In the genomic region with DNA sequence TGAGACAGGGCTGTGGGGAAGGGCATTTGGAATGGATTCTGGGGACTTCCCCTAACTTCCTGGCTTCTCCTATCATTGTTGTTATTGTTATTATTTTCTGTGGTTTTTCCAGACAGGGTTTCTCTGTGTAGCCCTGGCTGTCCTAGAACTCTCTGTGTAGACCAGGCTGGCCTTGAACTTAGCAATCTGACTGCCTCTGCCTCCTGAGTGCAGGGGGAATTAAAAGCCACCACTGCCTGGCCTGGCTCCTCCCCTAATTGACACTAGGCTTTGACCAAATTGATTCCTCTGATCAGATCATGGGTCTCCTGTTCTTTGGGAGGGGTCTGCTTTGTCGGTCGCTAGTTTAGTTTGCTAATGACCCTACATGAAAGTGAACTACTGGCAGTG, we compare ENCODE assay signal across 8 mouse cellular contexts. TPM values are rescaled to one million over a fixed set of nuclear protein-coding genes. Genes with fewer than 3 reads are reported as not detected.
DNase-seq lines count a peak whose midpoint lies in the region; ATAC-seq and TF ChIP-seq lines count a peak whose summit lies in the region.
"Had no signal": no experiment of that assay in that cellular context is flagged by ENCODE, and none has a peak within 500 bp of the region (broad histone marks: within the 10 kb centered on the region; RNA-seq: fewer than 3 reads in every experiment).

No protein-coding gene starts in this region.

- H3K4me1 ChIP-seq in liver, embryonic 11.5 days (replicated peaks; ENCODE audit: control insufficient read depth, insufficient read depth, low read length): peaks cover 8% of the 10 kb centered on the region
- peaks cover 14% of the 10 kb centered on the region for H3K4me1 ChIP-seq in embryonic facial prominence, embryonic 15.5 days
- peaks cover 4% of the 10 kb centered on the region; the same call in 1 of the 2 replicates for H3K4me1 ChIP-seq in hindbrain, postnatal 0 days (ENCODE audit: insufficient read depth, low read length)
- 0 out of 2 replicates have a peak, but pooled peaks cover 5% of the 10 kb centered on the region for H3K4me1 ChIP-seq in neural tube, embryonic 14.5 days (ENCODE audit: control insufficient read depth, insufficient read depth, low read length)
- peaks cover 19% of the 10 kb centered on the region for H3K4me1 ChIP-seq in thymus, adult 2 months (replicated peaks; ENCODE audit: control insufficient read depth, insufficient read depth, low read length)

- H3K9ac ChIP-seq in liver, embryonic 11.5 days (ENCODE audit: low read depth, low read length): no peak overlapping the region
- no peak overlapping the region for H3K9ac ChIP-seq in embryonic facial prominence, embryonic 15.5 days
- no peak overlapping the region for H3K9ac ChIP-seq in hindbrain, postnatal 0 days (replicated peaks; ENCODE audit: low read length)
- H3K9ac ChIP-seq in neural tube, embryonic 14.5 days (replicated peaks; ENCODE audit: low read depth, low read length): no peak overlapping the region

- no peak for ATAC-seq in liver, embryonic 11.5 days (replicated peaks; ENCODE audit: low FRiP score)
- no peak for ATAC-seq in embryonic facial prominence, embryonic 15.5 days (ENCODE audit: insufficient number of reproducible peaks, low FRiP score, low TSS enrichment, low read depth)
- ATAC-seq in hindbrain, postnatal 0 days: no peak
- no peak for ATAC-seq in neural tube, embryonic 14.5 days (ENCODE audit: low read depth)

- no peak overlapping the region for H3K27ac ChIP-seq in liver, embryonic 11.5 days (ENCODE audit: low read depth, low read length)
- H3K27ac ChIP-seq in embryonic facial prominence, embryonic 15.5 days (replicated peaks): no peak overlapping the region
- peak overlapping the region; percentile 87; the same call in 1 of the 2 replicates for H3K27ac ChIP-seq in hindbrain, postnatal 0 days
- H3K27ac ChIP-seq in neural tube, embryonic 14.5 days (ENCODE audit: low read depth, low read length): no peak overlapping the region
- H3K27ac ChIP-seq in thymus, adult 2 months (ENCODE audit: control insufficient read depth, insufficient read depth, low read length): no peak overlapping the region

- H3K36me3 ChIP-seq in liver, embryonic 11.5 days (ENCODE audit: control insufficient read depth, insufficient read depth, low read length): no peaks in the 10 kb centered on the region
- no peaks in the 10 kb centered on the region for H3K36me3 ChIP-seq in embryonic facial prominence, embryonic 15.5 days
- no peaks in the 10 kb centered on the region for H3K36me3 ChIP-seq in hindbrain, postnatal 0 days (ENCODE audit: insufficient read depth, low read length)
- no peaks in the 10 kb centered on the region for H3K36me3 ChIP-seq in neural tube, embryonic 14.5 days (ENCODE audit: control insufficient read depth, insufficient read depth, low read length)
- H3K36me3 ChIP-seq in thymus, adult 2 months (ENCODE audit: control insufficient read depth, insufficient read depth, low read length): no peaks in the 10 kb centered on the region

- no peak for TF ChIP-seq POLR2A in thymus, adult 2 months (IDR thresholded peaks at IDR 0.05; ENCODE audit: control insufficient read depth, extremely low read depth, insufficient read depth, low read length, poor library complexity)

- H3K4me2 ChIP-seq in liver, embryonic 11.5 days: peak overlapping the region; percentile 86
- H3K4me2 ChIP-seq in embryonic facial prominence, embryonic 15.5 days (replicated peaks): peak overlapping the region; percentile 75
- H3K4me2 ChIP-seq in hindbrain, postnatal 0 days (ENCODE audit: low read depth, low read length): peak overlapping the region; percentile 81
- peak overlapping the region; percentile 74 for H3K4me2 ChIP-seq in neural tube, embryonic 14.5 days (ENCODE audit: low read depth, low read length)

- DNase-seq in liver, embryonic 11.5 days (ENCODE audit: low spot score): no peak
- DNase-seq in liver: no peak
- DNase-seq in hindbrain, postnatal 0 days (ENCODE audit: low spot score): no peak
- no peak for DNase-seq in thymus, adult 2 months
- no peak for DNase-seq in spleen, postnatal 36 days (ENCODE audit: low spot score in 2 of 2)

- no peaks in the 10 kb centered on the region for H3K9me3 ChIP-seq in liver, embryonic 11.5 days (ENCODE audit: control insufficient read depth, low read length)
- H3K9me3 ChIP-seq in embryonic facial prominence, embryonic 15.5 days (replicated peaks): no peaks in the 10 kb centered on the region
- H3K9me3 ChIP-seq in hindbrain, postnatal 0 days (ENCODE audit: low read length): no peaks in the 10 kb centered on the region
- no peaks in the 10 kb centered on the region for H3K9me3 ChIP-seq in neural tube, embryonic 14.5 days (ENCODE audit: control insufficient read depth, low read length)

- peak overlapping the region; percentile 65; the same call in 1 of the 2 replicates for H3K4me3 ChIP-seq in liver, embryonic 11.5 days (ENCODE audit: low read depth, low read length)
- H3K4me3 ChIP-seq in embryonic facial prominence, embryonic 15.5 days (replicated peaks): peak overlapping the region; percentile 52
- H3K4me3 ChIP-seq in hindbrain, postnatal 0 days (ENCODE audit: low read length): peak overlapping the region; percentile 57
- H3K4me3 ChIP-seq in neural tube, embryonic 14.5 days (ENCODE audit: low read depth, low read length): no peak overlapping the region
- no peak overlapping the region for H3K4me3 ChIP-seq in thymus, adult 2 months (ENCODE audit: control insufficient read depth, insufficient read depth, low read length)

- H3K27me3 ChIP-seq in liver, embryonic 11.5 days (replicated peaks; ENCODE audit: control insufficient read depth, insufficient read depth, low read length): no peaks in the 10 kb centered on the region; the same call in 1 of the 2 replicates
- no peaks in the 10 kb centered on the region for H3K27me3 ChIP-seq in embryonic facial prominence, embryonic 15.5 days
- no peaks in the 10 kb centered on the region for H3K27me3 ChIP-seq in hindbrain, postnatal 0 days (ENCODE audit: insufficient read depth, low read length)
- 0 out of 2 replicates have a peak, but pooled peaks cover 2% of the 10 kb centered on the region for H3K27me3 ChIP-seq in neural tube, embryonic 14.5 days (ENCODE audit: control insufficient read depth, insufficient read depth, low read length)
- peaks cover 6% of the 10 kb centered on the region for H3K27me3 ChIP-seq in thymus, adult 2 months (ENCODE audit: control insufficient read depth, insufficient read depth, low read length)

- 53% methylated on average over 2 of the region's 2 CpGs for whole genome bisulfite sequencing in liver, embryonic 11.5 days
- 53% methylated on average over 2 of the region's 2 CpGs for WGBS in embryonic facial prominence, embryonic 15.5 days
- WGBS in hindbrain, postnatal 0 days: 56% methylated on average over 2 of the region's 2 CpGs
- 59% methylated on average over 2 of the region's 2 CpGs for whole genome bisulfite sequencing in neural tube, embryonic 14.5 days
- WGBS in thymus, adult 2 months: 77% methylated on average over 2 of the region's 2 CpGs

- no peak for TF ChIP-seq CTCF in hindbrain, postnatal 0 days (IDR thresholded peaks at IDR 0.05; ENCODE audit: low read depth)
- TF ChIP-seq CTCF in thymus, adult 2 months (IDR thresholded peaks at IDR 0.05; ENCODE audit: borderline replicate concordance, control insufficient read depth, extremely low read depth, insufficient read depth, low read length, poor library complexity): no peak

RNA-seq across cellular contexts. Expression of gene Aloxe3, which starts 1.0 kb away (rescaled TPM):
- 0.48 TPM in 1 of 2 replicates, not detected in the other for polyA plus RNA-seq in liver, embryonic 11.5 days (2014; fragmentation: Nextera tagmentation; extraction: Ambion mirVana)
- 7.6 and 8.9 TPM in 2 replicates for polyA plus RNA-seq in embryonic facial prominence, embryonic 15.5 days (2015; fragmentation: Nextera tagmentation; extraction: Ambion mirVana)
- 12.5 and 14.2 TPM in 2 replicates for total RNA-seq in hindbrain, postnatal 0 days (2014; rRNA removed)
- 13.0 and 13.5 TPM in 2 replicates for polyA plus RNA-seq in hindbrain, postnatal 0 days (2015; fragmentation: Nextera tagmentation; extraction: Ambion mirVana)
- 2.2 and 5.0 TPM in 2 replicates for polyA plus RNA-seq in neural tube, embryonic 14.5 days (2014; fragmentation: Nextera tagmentation; extraction: Ambion mirVana)
- polyA plus RNA-seq in thymus, adult 2 months (2012; rRNA removed): 2.0 and 2.5 TPM in 2 replicates
- total RNA-seq: common myeloid progenitor, adult 5-6 weeks had no signal

RNA-seq across cellular contexts. Expression of gene 9130213A22Rik, which starts 4.3 kb away (rescaled TPM):
- 0.10 and 0.22 TPM in 2 replicates for polyA plus RNA-seq in liver, embryonic 11.5 days (2014; fragmentation: Nextera tagmentation; extraction: Ambion mirVana)
- 0.35 and 0.51 TPM in 2 replicates for polyA plus RNA-seq in embryonic facial prominence, embryonic 15.5 days (2015; fragmentation: Nextera tagmentation; extraction: Ambion mirVana)
- total RNA-seq in hindbrain, postnatal 0 days (2014; rRNA removed): 1.2 and 1.4 TPM in 2 replicates
- polyA plus RNA-seq in hindbrain, postnatal 0 days (2015; fragmentation: Nextera tagmentation; extraction: Ambion mirVana): 1.0 and 1.2 TPM in 2 replicates
- polyA plus RNA-seq in neural tube, embryonic 14.5 days (2014; fragmentation: Nextera tagmentation; extraction: Ambion mirVana): 0.33 and 0.48 TPM in 2 replicates
- polyA plus RNA-seq in thymus, adult 2 months (2012; rRNA removed): 0.65 and 1.3 TPM in 2 replicates
- total RNA-seq: common myeloid progenitor, adult 5-6 weeks had no signal

RNA-seq across cellular contexts. Expression of gene Hes7, which starts 6.5 kb away (rescaled TPM):
- 0.55 and 0.59 TPM in 2 replicates for polyA plus RNA-seq in liver, embryonic 11.5 days (2014; fragmentation: Nextera tagmentation; extraction: Ambion mirVana)
- polyA plus RNA-seq in embryonic facial prominence, embryonic 15.5 days (2015; fragmentation: Nextera tagmentation; extraction: Ambion mirVana): 0.55 and 0.64 TPM in 2 replicates
- 1.4 and 2.5 TPM in 2 replicates for total RNA-seq in hindbrain, postnatal 0 days (2014; rRNA removed)
- 1.3 and 1.9 TPM in 2 replicates for polyA plus RNA-seq in hindbrain, postnatal 0 days (2015; fragmentation: Nextera tagmentation; extraction: Ambion mirVana)
- 0.43 and 0.52 TPM in 2 replicates for polyA plus RNA-seq in neural tube, embryonic 14.5 days (2014; fragmentation: Nextera tagmentation; extraction: Ambion mirVana)
- 0.69 and 1.1 TPM in 2 replicates for polyA plus RNA-seq in thymus, adult 2 months (2012; rRNA removed)
- total RNA-seq: common myeloid progenitor, adult 5-6 weeks had no signal

RNA-seq across cellular contexts. Expression of gene Alox12b, which starts 30.1 kb away (rescaled TPM):
- polyA plus RNA-seq in liver, embryonic 11.5 days (2014; fragmentation: Nextera tagmentation; extraction: Ambion mirVana): not detected in 2 replicates
- polyA plus RNA-seq in embryonic facial prominence, embryonic 15.5 days (2015; fragmentation: Nextera tagmentation; extraction: Ambion mirVana): 28.7 and 30.5 TPM in 2 replicates
- 1.7 and 2.0 TPM in 2 replicates for total RNA-seq in hindbrain, postnatal 0 days (2014; rRNA removed)
- polyA plus RNA-seq in hindbrain, postnatal 0 days (2015; fragmentation: Nextera tagmentation; extraction: Ambion mirVana): 1.1 and 1.2 TPM in 2 replicates
- 0.43 and 0.67 TPM in 2 replicates for polyA plus RNA-seq in neural tube, embryonic 14.5 days (2014; fragmentation: Nextera tagmentation; extraction: Ambion mirVana)
- 1.00 and 1.1 TPM in 2 replicates for polyA plus RNA-seq in thymus, adult 2 months (2012; rRNA removed)
- total RNA-seq: common myeloid progenitor, adult 5-6 weeks had no signal

RNA-seq across cellular contexts. Expression of gene Per1, which starts 31.7 kb away (rescaled TPM):
- polyA plus RNA-seq in liver, embryonic 11.5 days (2014; fragmentation: Nextera tagmentation; extraction: Ambion mirVana): 6.2 and 6.6 TPM in 2 replicates
- 29.6 and 34.4 TPM in 2 replicates for polyA plus RNA-seq in embryonic facial prominence, embryonic 15.5 days (2015; fragmentation: Nextera tagmentation; extraction: Ambion mirVana)
- total RNA-seq in hindbrain, postnatal 0 days (2014; rRNA removed): 24.4 and 27.1 TPM in 2 replicates
- polyA plus RNA-seq in hindbrain, postnatal 0 days (2015; fragmentation: Nextera tagmentation; extraction: Ambion mirVana): 11.9 and 15.9 TPM in 2 replicates
- polyA plus RNA-seq in neural tube, embryonic 14.5 days (2014; fragmentation: Nextera tagmentation; extraction: Ambion mirVana): 6.5 and 9.4 TPM in 2 replicates
- 28.0 and 29.6 TPM in 2 replicates for polyA plus RNA-seq in thymus, adult 2 months (2012; rRNA removed)

Comparison
In these comparisons a context has a peak if more than half of its experiments do, and no peak if none do; other contexts are left out.
1. H3K4me3 ChIP-seq: peak in liver, embryonic 11.5 days (single experiment), embryonic facial prominence, embryonic 15.5 days (single experiment) and hindbrain, postnatal 0 days (single experiment); none in neural tube, embryonic 14.5 days (single experiment) and thymus, adult 2 months (single experiment).
2. Peak in every context shown above with its lines, with median percentiles within 50 percentile points of each other: H3K4me2 ChIP-seq.